Mouse (Mus musculus): Measurements from ENCODE around the gene Tnfrsf19. TPM values are rescaled to one million over a fixed set of nuclear protein-coding genes. Genes with fewer than 3 reads are reported as not detected.

Gene Tnfrsf19
- polyA plus RNA-seq, 1 experiment from 2014 or later, result 32.8 TPM

Other genes starting within 250 kb of the Tnfrsf19 start
- gene Sacs, start 92.0 kb upstream of the Tnfrsf19 start, polyA plus RNA-seq (2016; fragmentation: Nextera tagmentation; extraction: Ambion mirVana), result 2.8 and 3.8 TPM in 2 replicates
- 0.39 and 1.8 TPM in 2 replicates for gene Sgcg, start 212.0 kb upstream of the Tnfrsf19 start, polyA plus RNA-seq (2016; fragmentation: Nextera tagmentation; extraction: Ambion mirVana)

All from heart, embryonic 10.5 days (tissue).